Mouse (Mus musculus): ENCODE measurements at regions not wholly inside any gene's neighbourhood (a gene's known extent, or its start where the extent isn't known, plus 50 kb on each side); places are given as distances from the start of the nearest gene placed in this dataset.

GRCm38 (mm10) chr6:100414836-100415235 is 127.6 kb upstream of the Rybp start:
- no peak for TF ChIP-seq NANOG (IDR thresholded peaks at IDR 0.05; ENCODE audit: borderline replicate concordance, low read length)
- TF ChIP-seq CTCF (conservative IDR thresholded peaks at IDR 0.05; ENCODE audit: low read length), result no peak
- no peak for TF ChIP-seq POU5F1 (IDR thresholded peaks at IDR 0.05; ENCODE audit: borderline replicate concordance, low read length)

Data from E14TG2a.4 (cell line).